Mouse (Mus musculus) embryo, embryonic 9.5 days (tissue): ENCODE data around the gene Rps6kc1.
A peak's percentile ranks its signal among the peaks of the same experiment; 100 is the strongest.
"Not testable (repeated sequence)": the region's sequence is repeated elsewhere in the genome, so short reads cannot be mapped to it uniquely, and the experiment has no call there.

Experiments used
- DNase-seq: peaks from one replicate; pipeline ENCODE4 v3.0.0-alpha.2; 2017; ENCODE audit errors: extremely low spot score

Rps6kc1 gene

GRCm38 (mm10) chr1:190911415-190912123 lies at the start of gene Rps6kc1:
TSS of gene Rps6kc1 (minus strand) at chr1:190911770.
- DNase-seq, result peak; percentile 87

- DNase-seq, result no peak
These were observed 47.3 kb upstream of the Rps6kc1 start for GRCm38 (mm10) chr1:190958821-190959220.

GRCm38 (mm10) chr1:190953009-190953408 lies 41.4 kb upstream of the Rps6kc1 start:
- no peak for DNase-seq

- DNase-seq, result no peak
These were observed 39.4 kb upstream of the Rps6kc1 start for GRCm38 (mm10) chr1:190951014-190951413.

- no peak for DNase-seq
These were observed 37.3 kb upstream of the Rps6kc1 start for GRCm38 (mm10) chr1:190948846-190949245.

GRCm38 (mm10) chr1:190948439-190948838 lies 36.9 kb upstream of the Rps6kc1 start:
- no peak for DNase-seq

- DNase-seq, result no peak
These were observed 36.4 kb upstream of the Rps6kc1 start for GRCm38 (mm10) chr1:190947986-190948385.

- DNase-seq, result peak; percentile 67
These were observed 32.7 kb upstream of the Rps6kc1 start for GRCm38 (mm10) chr1:190944109-190944760.

GRCm38 (mm10) chr1:190939803-190940202 lies 28.2 kb upstream of the Rps6kc1 start:
- no peak for DNase-seq

GRCm38 (mm10) chr1:190930181-190930580 lies 18.6 kb upstream of the Rps6kc1 start:
- DNase-seq, result no peak

- DNase-seq, result peak; percentile 10
These were observed 17.6 kb upstream of the Rps6kc1 start for GRCm38 (mm10) chr1:190929010-190929695.

- peak; percentile 96 for DNase-seq
These were observed 16.9 kb upstream of the Rps6kc1 start for GRCm38 (mm10) chr1:190928370-190929009.

GRCm38 (mm10) chr1:190927751-190928369 lies 16.3 kb upstream of the Rps6kc1 start:
- no peak for DNase-seq

- no peak for DNase-seq
These were observed 15.7 kb upstream of the Rps6kc1 start for GRCm38 (mm10) chr1:190927311-190927710.

GRCm38 (mm10) chr1:190924812-190925211 lies 13.2 kb upstream of the Rps6kc1 start, which contains the start of gene Angel2:
TSS of gene Angel2 (plus strand) at chr1:190925112.
- not testable (repeated sequence) for DNase-seq

GRCm38 (mm10) chr1:190919725-190920469 lies 8.3 kb upstream of the Rps6kc1 start:
- no peak for DNase-seq

GRCm38 (mm10) chr1:190918938-190919337 lies 7.4 kb upstream of the Rps6kc1 start:
- no peak for DNase-seq

- no peak for DNase-seq
These were observed 1.1 kb upstream of the Rps6kc1 start for GRCm38 (mm10) chr1:190912623-190913022.

GRCm38 (mm10) chr1:190910836-190911235 lies 734 bp downstream of the Rps6kc1 start:
- DNase-seq, result no peak

GRCm38 (mm10) chr1:190904714-190905113 lies 6.9 kb downstream of the Rps6kc1 start:
- DNase-seq, result no peak

GRCm38 (mm10) chr1:190904136-190904535 lies 7.4 kb downstream of the Rps6kc1 start:
- no peak for DNase-seq
